Mouse (Mus musculus): ENCODE measurements around the gene Aadacl3. TPM values are rescaled to one million over a fixed set of nuclear protein-coding genes. Genes with fewer than 3 reads are reported as not detected.

The Aadacl3 gene
- polyA plus RNA-seq (2015; fragmentation: Nextera tagmentation; extraction: Ambion mirVana) = not detected in 2 replicates

- 56% methylated on average over 3 of the region's 3 CpGs for WGBS
- Histone ChIP-seq H3K4me1 (replicated peaks) (no peaks in the 10 kb centered on the region), H3K9ac (no peak within 1 kb of the TSS), H3K9me3 (replicated peaks) (no peaks in the 10 kb centered on the region), H3K4me3 (no peak within 1 kb of the TSS), H3K36me3 (no peaks in the 10 kb centered on the region), H3K27ac (no peak within 1 kb of the TSS), H3K4me2 (no peak within 1 kb of the TSS), H3K27me3 (no peaks in the 10 kb centered on the region)
- no peak for ATAC-seq (replicated peaks; ENCODE audit: insufficient number of reproducible peaks, insufficient read depth, low FRiP score, low read depth)
Observed at GRCm38 (mm10) chr4:144463656-144464055, at the start of gene Aadacl3. Gene Aadacl3, minus strand, starts transcription at chr4:144463756.

GRCm38 (mm10) chr4:144506518-144506917 is 43.0 kb upstream of the Aadacl3 start:
- WGBS = 57% methylated on average over 1 of the region's 1 CpGs
- no peaks in the 10 kb centered on the region for H3K4me1 ChIP-seq (replicated peaks)
- ATAC-seq (replicated peaks; ENCODE audit: insufficient number of reproducible peaks, insufficient read depth, low FRiP score, low read depth) = no peak
- H3K9ac ChIP-seq = no peak overlapping the region
- H3K36me3 ChIP-seq = no peaks in the 10 kb centered on the region
- peaks cover 3% of the 10 kb centered on the region; the same call in 1 of the 2 replicates for H3K9me3 ChIP-seq (replicated peaks)
- no peaks in the 10 kb centered on the region for H3K27me3 ChIP-seq
- no peak overlapping the region for H3K4me2 ChIP-seq
- no peak overlapping the region for H3K27ac ChIP-seq
- no peak overlapping the region for H3K4me3 ChIP-seq

- Histone ChIP-seq H3K4me1 (replicated peaks) (no peaks in the 10 kb centered on the region), H3K27ac (no peak overlapping the region), H3K9me3 (replicated peaks) (no peaks in the 10 kb centered on the region), H3K27me3 (no peaks in the 10 kb centered on the region), H3K9ac (no peak overlapping the region), H3K4me2 (no peak overlapping the region), H3K36me3 (no peaks in the 10 kb centered on the region), H3K4me3 (no peak overlapping the region)
- ATAC-seq (replicated peaks; ENCODE audit: insufficient number of reproducible peaks, insufficient read depth, low FRiP score, low read depth) = no peak
Observed at GRCm38 (mm10) chr4:144493331-144493730, 29.8 kb upstream of the Aadacl3 start.

- no peak overlapping the region for H3K4me3 ChIP-seq
- H3K4me1 ChIP-seq (replicated peaks) = no peaks in the 10 kb centered on the region
- no peaks in the 10 kb centered on the region for H3K36me3 ChIP-seq
- H3K27me3 ChIP-seq = no peaks in the 10 kb centered on the region
- H3K9ac ChIP-seq = no peak overlapping the region
- 60% methylated on average over 1 of the region's 1 CpGs for whole genome bisulfite sequencing
- ATAC-seq (replicated peaks; ENCODE audit: insufficient number of reproducible peaks, insufficient read depth, low FRiP score, low read depth) = no peak
- no peak overlapping the region for H3K4me2 ChIP-seq
- no peak overlapping the region for H3K27ac ChIP-seq
- no peaks in the 10 kb centered on the region for H3K9me3 ChIP-seq (replicated peaks)
Observed at GRCm38 (mm10) chr4:144468091-144468490, 4.5 kb upstream of the Aadacl3 start.

- H3K27me3 ChIP-seq = no peaks in the 10 kb centered on the region
- no peak overlapping the region for H3K27ac ChIP-seq
- no peak for ATAC-seq (replicated peaks; ENCODE audit: insufficient number of reproducible peaks, insufficient read depth, low FRiP score, low read depth)
- H3K4me1 ChIP-seq (replicated peaks) = no peaks in the 10 kb centered on the region
- H3K9me3 ChIP-seq (replicated peaks) = no peaks in the 10 kb centered on the region
- H3K36me3 ChIP-seq = no peaks in the 10 kb centered on the region
- H3K4me3 ChIP-seq = no peak overlapping the region
- H3K4me2 ChIP-seq = no peak overlapping the region
- H3K9ac ChIP-seq = no peak overlapping the region
- 59% methylated on average over 2 of the region's 2 CpGs for WGBS
Observed at GRCm38 (mm10) chr4:144465206-144465605, 1.6 kb upstream of the Aadacl3 start.

GRCm38 (mm10) chr4:144453217-144453616 is 10.3 kb downstream of the Aadacl3 start, which contains the start of gene Gm9944:
Gene Gm9944, minus strand, starts transcription at chr4:144453317.
- no peaks in the 10 kb centered on the region for H3K27me3 ChIP-seq
- no peak within 1 kb of the TSS for H3K9ac ChIP-seq
- ATAC-seq (replicated peaks; ENCODE audit: insufficient number of reproducible peaks, insufficient read depth, low FRiP score, low read depth) = no peak
- 66% methylated on average over 2 of the region's 2 CpGs for WGBS
- no peaks in the 10 kb centered on the region for H3K9me3 ChIP-seq (replicated peaks)
- no peak within 1 kb of the TSS for H3K4me3 ChIP-seq
- no peaks in the 10 kb centered on the region for H3K36me3 ChIP-seq
- H3K27ac ChIP-seq = no peak within 1 kb of the TSS
- H3K4me2 ChIP-seq = no peak within 1 kb of the TSS
- H3K4me1 ChIP-seq (replicated peaks) = no peaks in the 10 kb centered on the region

GRCm38 (mm10) chr4:144448546-144448945 is 15.0 kb downstream of the Aadacl3 start:
- Histone ChIP-seq H3K36me3 (no peaks in the 10 kb centered on the region), H3K9ac (no peak overlapping the region), H3K4me3 (no peak overlapping the region), H3K27ac (no peak overlapping the region), H3K4me1 (replicated peaks) (no peaks in the 10 kb centered on the region), H3K4me2 (no peak overlapping the region), H3K9me3 (replicated peaks) (no peaks in the 10 kb centered on the region), H3K27me3 (no peaks in the 10 kb centered on the region)
- WGBS = 66% methylated on average over 2 of the region's 2 CpGs
- no peak for ATAC-seq (replicated peaks; ENCODE audit: insufficient number of reproducible peaks, insufficient read depth, low FRiP score, low read depth)

- Histone ChIP-seq H3K9me3 (replicated peaks) (no peaks in the 10 kb centered on the region), H3K27ac (no peak overlapping the region), H3K4me2 (no peak overlapping the region), H3K4me3 (no peak overlapping the region), H3K4me1 (replicated peaks) (no peaks in the 10 kb centered on the region), H3K27me3 (no peaks in the 10 kb centered on the region), H3K36me3 (no peaks in the 10 kb centered on the region), H3K9ac (no peak overlapping the region)
- no peak for ATAC-seq (replicated peaks; ENCODE audit: insufficient number of reproducible peaks, insufficient read depth, low FRiP score, low read depth)
- WGBS = 69% methylated on average over 1 of the region's 1 CpGs
Observed at GRCm38 (mm10) chr4:144441582-144441981, 22.0 kb downstream of the Aadacl3 start.

- no peaks in the 10 kb centered on the region for H3K27me3 ChIP-seq
- no peak for ATAC-seq (replicated peaks; ENCODE audit: insufficient number of reproducible peaks, insufficient read depth, low FRiP score, low read depth)
- H3K9me3 ChIP-seq (replicated peaks) = no peaks in the 10 kb centered on the region
- no peaks in the 10 kb centered on the region for H3K4me1 ChIP-seq (replicated peaks)
- no peak overlapping the region for H3K27ac ChIP-seq
- WGBS = 81% methylated on average over 4 of the region's 4 CpGs
- no peak overlapping the region for H3K4me3 ChIP-seq
- H3K4me2 ChIP-seq = no peak overlapping the region
- H3K36me3 ChIP-seq = no peaks in the 10 kb centered on the region
- H3K9ac ChIP-seq = no peak overlapping the region
Observed at GRCm38 (mm10) chr4:144441095-144441494, 22.5 kb downstream of the Aadacl3 start.

- Histone ChIP-seq H3K4me2 (no peak within 1 kb of the TSS), H3K36me3 (no peaks in the 10 kb centered on the region), H3K9me3 (replicated peaks) (no peaks in the 10 kb centered on the region), H3K27me3 (no peaks in the 10 kb centered on the region), H3K9ac (no peak within 1 kb of the TSS), H3K27ac (no peak within 1 kb of the TSS), H3K4me3 (no peak within 1 kb of the TSS), H3K4me1 (replicated peaks) (no peaks in the 10 kb centered on the region)
- no peak for ATAC-seq (replicated peaks; ENCODE audit: insufficient number of reproducible peaks, insufficient read depth, low FRiP score, low read depth)
Observed at GRCm38 (mm10) chr4:144438672-144439071, 24.9 kb downstream of the Aadacl3 start, which contains the start of gene 1700012P22Rik. Gene 1700012P22Rik, minus strand, starts transcription at chr4:144438772.

GRCm38 (mm10) chr4:144433216-144433615 is 30.3 kb downstream of the Aadacl3 start:
- no peaks in the 10 kb centered on the region for H3K9me3 ChIP-seq (replicated peaks)
- WGBS = 85% methylated on average over 5 of the region's 5 CpGs
- no peak for ATAC-seq (replicated peaks; ENCODE audit: insufficient number of reproducible peaks, insufficient read depth, low FRiP score, low read depth)
- H3K27ac ChIP-seq = no peak overlapping the region
- H3K4me3 ChIP-seq = no peak overlapping the region
- no peaks in the 10 kb centered on the region for H3K36me3 ChIP-seq
- H3K4me1 ChIP-seq (replicated peaks) = no peaks in the 10 kb centered on the region
- no peak overlapping the region for H3K4me2 ChIP-seq
- H3K9ac ChIP-seq = no peak overlapping the region
- H3K27me3 ChIP-seq = no peaks in the 10 kb centered on the region

GRCm38 (mm10) chr4:144430723-144431122 is 32.8 kb downstream of the Aadacl3 start:
- Histone ChIP-seq H3K36me3 (no peaks in the 10 kb centered on the region), H3K4me2 (no peak overlapping the region), H3K9me3 (replicated peaks) (no peaks in the 10 kb centered on the region), H3K9ac (no peak overlapping the region), H3K27me3 (no peaks in the 10 kb centered on the region), H3K4me1 (replicated peaks) (no peaks in the 10 kb centered on the region), H3K4me3 (no peak overlapping the region), H3K27ac (no peak overlapping the region)
- WGBS = 75% methylated on average over 2 of the region's 2 CpGs
- no peak for ATAC-seq (replicated peaks; ENCODE audit: insufficient number of reproducible peaks, insufficient read depth, low FRiP score, low read depth)

All from heart, embryonic 15.5 days (tissue).